In genomic region chr6:85587396-85588143, GRCm38 (mm10) we compare ENCODE assay signal across 8 mouse cellular contexts. TPM values are rescaled to one million over a fixed set of nuclear protein-coding genes. Genes with fewer than 3 reads are reported as not detected.
DNase-seq lines count a peak whose midpoint lies in the region; ATAC-seq and TF ChIP-seq lines count a peak whose summit lies in the region.

Gene Alms1 (plus strand): TSS chr6:85587531.

- peak within 1 kb of the TSS; percentile 71 for H3K9ac ChIP-seq in CH12.LX (ENCODE audit: insufficient read depth, low read depth)
- H3K9ac ChIP-seq in forebrain, embryonic 11.5 days (ENCODE audit: low read length): peak within 1 kb of the TSS; percentile 91
- H3K9ac ChIP-seq in heart, embryonic 16.5 days (ENCODE audit: low read length): peak within 1 kb of the TSS; percentile 90
- H3K9ac ChIP-seq in liver, embryonic 15.5 days: peak within 1 kb of the TSS; percentile 81
- H3K9ac ChIP-seq in neural tube, embryonic 12.5 days: peak within 1 kb of the TSS; percentile 86

- no peak for TF ChIP-seq RAD21 in CH12.LX (IDR thresholded peaks at IDR 0.05; ENCODE audit: low read depth, low read length)

- peak; percentile 89 for DNase-seq in CH12.LX (ENCODE audit: extremely low read depth)
- DNase-seq in c-Kit-positive CD71-positive TER-119-negative erythroid progenitor cells, embryonic 14.5 days (ENCODE audit: low read depth): peak; percentile 92
- peak; percentile 99 for DNase-seq in forebrain, embryonic 11.5 days (ENCODE audit: low spot score)
- peak; percentile 96 to 99 for DNase-seq in kidney, postnatal 36 days
- DNase-seq in telencephalon, adult 2 months (ENCODE audit: low read depth, low spot score): peak; percentile 87

- no peaks in the 10 kb centered on the region for H3K36me3 ChIP-seq in CH12.LX (replicated peaks in 1 of 2; ENCODE audit: control insufficient read depth in 1 of 2, insufficient read depth in 1 of 2, low read length in 1 of 2)
- no peaks in the 10 kb centered on the region for H3K36me3 ChIP-seq in forebrain, embryonic 11.5 days (ENCODE audit: control insufficient read depth, insufficient read depth, low read length)
- no peaks in the 10 kb centered on the region for H3K36me3 ChIP-seq in heart, embryonic 16.5 days (ENCODE audit: control insufficient read depth, insufficient read depth)
- H3K36me3 ChIP-seq in liver, embryonic 15.5 days (replicated peaks): no peaks in the 10 kb centered on the region
- no peaks in the 10 kb centered on the region for H3K36me3 ChIP-seq in neural tube, embryonic 12.5 days

- H3K4me1 ChIP-seq in CH12.LX (ENCODE audit: control insufficient read depth in 1 of 2, insufficient read depth in 2 of 2): peaks cover 2 to 21% of the 10 kb centered on the region in 2 experiments; a peak in 2 of 4 replicates
- H3K4me1 ChIP-seq in forebrain, embryonic 11.5 days (replicated peaks; ENCODE audit: control insufficient read depth, insufficient read depth, low read length): peaks cover 6% of the 10 kb centered on the region; the same call in 1 of the 2 replicates
- H3K4me1 ChIP-seq in heart, embryonic 16.5 days (ENCODE audit: control insufficient read depth, insufficient read depth, low read length): peaks cover 14% of the 10 kb centered on the region
- H3K4me1 ChIP-seq in liver, embryonic 15.5 days (replicated peaks): peaks cover 24% of the 10 kb centered on the region
- H3K4me1 ChIP-seq in neural tube, embryonic 12.5 days: peaks cover 20% of the 10 kb centered on the region

- WGBS in forebrain, embryonic 11.5 days: under 1% methylated on average over 56 of the region's 59 CpGs
- under 1% methylated on average over 58 of the region's 59 CpGs for WGBS in heart, embryonic 16.5 days
- WGBS in liver, embryonic 15.5 days (ENCODE audit: insufficient replicate concordance): 0% methylated on average over 59 of the region's 59 CpGs
- WGBS in neural tube, embryonic 12.5 days: under 1% methylated on average over 55 of the region's 59 CpGs

- no peak for TF ChIP-seq EP300 in CH12.LX (IDR thresholded peaks at IDR 0.05; ENCODE audit: low read length)

- TF ChIP-seq CTCF in CH12.LX (conservative IDR thresholded peaks at IDR 0.05 in 1 of 2, IDR thresholded peaks at IDR 0.05 in 1 of 2; ENCODE audit: low read depth in 2 of 2, low read length in 2 of 2): no peak

- 0 out of 2 replicates have a peak within 1 kb of the TSS, but pooled peaks have one; percentile 34 for H3K27ac ChIP-seq in CH12.LX (ENCODE audit: insufficient read depth, low read depth)
- H3K27ac ChIP-seq in forebrain, embryonic 11.5 days (ENCODE audit: low read depth, low read length): peak within 1 kb of the TSS; percentile 80
- H3K27ac ChIP-seq in heart, embryonic 16.5 days (ENCODE audit: low read length): peak within 1 kb of the TSS; percentile 75
- H3K27ac ChIP-seq in liver, embryonic 15.5 days (replicated peaks): peak within 1 kb of the TSS; percentile 79
- H3K27ac ChIP-seq in neural tube, embryonic 12.5 days: peak within 1 kb of the TSS; percentile 85

- H3K4me3 ChIP-seq in CH12.LX (replicated peaks in 1 of 3; ENCODE audit: low read depth in 2 of 3, low read length in 2 of 3, poor library complexity in 1 of 3): peak within 1 kb of the TSS; percentile 72 to 94 (median 74)
- H3K4me3 ChIP-seq in forebrain, embryonic 11.5 days (ENCODE audit: low read depth, low read length): peak within 1 kb of the TSS; percentile 89
- H3K4me3 ChIP-seq in heart, embryonic 16.5 days (ENCODE audit: low read length): peak within 1 kb of the TSS; percentile 93
- peak within 1 kb of the TSS; percentile 82 for H3K4me3 ChIP-seq in liver, embryonic 15.5 days (replicated peaks)
- peak within 1 kb of the TSS; percentile 89 for H3K4me3 ChIP-seq in neural tube, embryonic 12.5 days

- peaks cover 11% of the 10 kb centered on the region for H3K27me3 ChIP-seq in CH12.LX (replicated peaks)
- no peaks in the 10 kb centered on the region for H3K27me3 ChIP-seq in forebrain, embryonic 11.5 days (ENCODE audit: control insufficient read depth, insufficient read depth, low read length)
- H3K27me3 ChIP-seq in heart, embryonic 16.5 days (ENCODE audit: control insufficient read depth, insufficient read depth, low read length): no peaks in the 10 kb centered on the region
- H3K27me3 ChIP-seq in liver, embryonic 15.5 days: peaks cover 12% of the 10 kb centered on the region; the same call in 1 of the 2 replicates
- H3K27me3 ChIP-seq in neural tube, embryonic 12.5 days (replicated peaks): no peaks in the 10 kb centered on the region

- no peaks in the 10 kb centered on the region for H3K9me3 ChIP-seq in CH12.LX (replicated peaks; ENCODE audit: low read length)
- H3K9me3 ChIP-seq in forebrain, embryonic 11.5 days (ENCODE audit: control insufficient read depth, low read length): no peaks in the 10 kb centered on the region
- H3K9me3 ChIP-seq in heart, embryonic 16.5 days (replicated peaks; ENCODE audit: control insufficient read depth, low read length): no peaks in the 10 kb centered on the region
- H3K9me3 ChIP-seq in liver, embryonic 15.5 days (replicated peaks): no peaks in the 10 kb centered on the region
- no peaks in the 10 kb centered on the region for H3K9me3 ChIP-seq in neural tube, embryonic 12.5 days

- peak within 1 kb of the TSS; percentile 95 for H3K4me2 ChIP-seq in CH12.LX (ENCODE audit: insufficient read depth, low read depth, poor library complexity, severe bottlenecking)
- peak within 1 kb of the TSS; percentile 65 for H3K4me2 ChIP-seq in forebrain, embryonic 11.5 days (ENCODE audit: low read depth, low read length, severe bottlenecking)
- peak within 1 kb of the TSS; percentile 93 for H3K4me2 ChIP-seq in heart, embryonic 16.5 days (ENCODE audit: low read depth, low read length)
- H3K4me2 ChIP-seq in liver, embryonic 15.5 days: peak within 1 kb of the TSS; percentile 84
- H3K4me2 ChIP-seq in neural tube, embryonic 12.5 days (replicated peaks): peak within 1 kb of the TSS; percentile 75

- in situ Hi-C loops in CH12.LX (cut with MboI; ENCODE audit: low pct_ligation_motif_present, low pct_unique_long_range_greater_than_20kb, low sequenced_read_pairs): loop anchor here (25.0 kb wide), 1 partner anchor 325 kb away; the partner anchor contains the start of genes Nat8f1, Nat8f4 and Tprkb

- TF ChIP-seq POLR2A in CH12.LX (IDR thresholded peaks at IDR 0.05; ENCODE audit: low read depth, low read length): peak; percentile 67

- H3K79me2 ChIP-seq in CH12.LX (replicated peaks; ENCODE audit: control insufficient read depth, extremely low read depth, insufficient read depth, poor library complexity, severe bottlenecking): peaks cover 7% of the 10 kb centered on the region

- dilution Hi-C loops in CH12.LX (cut with MboI; ENCODE audit: extremely low pct_ligation_motif_present, extremely low pct_unique_long_range_greater_than_20kb, low sequenced_read_pairs): no loop called here

- peak; percentile 98 for ATAC-seq in forebrain, embryonic 11.5 days (replicated peaks; ENCODE audit: low FRiP score)
- peak; percentile 97 for ATAC-seq in heart, embryonic 16.5 days (replicated peaks; ENCODE audit: extremely low read depth, insufficient read depth, low FRiP score)
- ATAC-seq in liver, embryonic 15.5 days (ENCODE audit: insufficient read depth): peak; percentile 92
- ATAC-seq in neural tube, embryonic 12.5 days (ENCODE audit: low FRiP score, low read depth): peak; percentile 96

TF ChIP-seq in CH12.LX, 34 proteins besides CTCF, POLR2A, EP300 and RAD21 (continues in another document):
- TF ChIP-seq NELFE (IDR thresholded peaks at IDR 0.05; ENCODE audit: low read depth, low read length) (peak; percentile 58; the same call in 1 of the 2 replicates), MXI1 (IDR thresholded peaks at IDR 0.05; ENCODE audit: low read depth, low read length) (peak; percentile 90), ZMIZ1 (IDR thresholded peaks at IDR 0.05; ENCODE audit: low read depth, low read length) (no peak), HCFC1 (IDR thresholded peaks at IDR 0.05; ENCODE audit: low read depth, low read length) (peak; percentile 58), MAX (IDR thresholded peaks at IDR 0.05; ENCODE audit: low read length) (peak; percentile 83), SMC3 (IDR thresholded peaks at IDR 0.05; ENCODE audit: low read depth, low read length) (no peak), IRF4 (IDR thresholded peaks at IDR 0.05; ENCODE audit: low read depth, low read length) (0 out of 2 replicates have a peak, but pooled peaks have one; percentile 7), CHD2 (IDR thresholded peaks at IDR 0.05; ENCODE audit: low read length) (peak; percentile 78), PAX5 (IDR thresholded peaks at IDR 0.05; ENCODE audit: low read length) (no peak), MEF2A (IDR thresholded peaks at IDR 0.05; ENCODE audit: borderline replicate concordance, low read depth, low read length) (0 out of 2 replicates have a peak, but pooled peaks have one; percentile 11), BHLHE40 (IDR thresholded peaks at IDR 0.05; ENCODE audit: low read depth, low read length) (peak; percentile 26; the same call in 1 of the 2 replicates), MAFK (IDR thresholded peaks at IDR 0.05; ENCODE audit: insufficient replicate concordance, low read length) (no peak), ELF1 (IDR thresholded peaks at IDR 0.05; ENCODE audit: low read depth, low read length) (peak; percentile 54; the same call in 1 of the 2 replicates), TCF12 (IDR thresholded peaks at IDR 0.05; ENCODE audit: low read depth, low read length) (peak; percentile 35; the same call in 1 of the 2 replicates), MAZ (IDR thresholded peaks at IDR 0.05; ENCODE audit: low read depth, low read length) (peak; percentile 70; the same call in 1 of the 2 replicates), UBTF (IDR thresholded peaks at IDR 0.05; ENCODE audit: low read depth, low read length) (peak; percentile 72; the same call in 1 of the 2 replicates), E2F4 (IDR thresholded peaks at IDR 0.05; ENCODE audit: insufficient replicate concordance, low read depth, low read length) (peak; percentile 97), TBP (conservative IDR thresholded peaks at IDR 0.05; ENCODE audit: low read depth, low read length) (no peak), POLR2AphosphoS2 (IDR thresholded peaks at IDR 0.05; ENCODE audit: low read depth, low read length) (no peak), KAT2A (IDR thresholded peaks at IDR 0.05; ENCODE audit: insufficient replicate concordance, low read length) (0 out of 2 replicates have a peak, but pooled peaks have one; percentile 45), SIN3A (IDR thresholded peaks at IDR 0.05; ENCODE audit: low read length) (peak; percentile 93)

RNA-seq across cellular contexts. Expression of gene Alms1, which starts in this region (rescaled TPM):
- total RNA-seq in CH12.LX (2012; rRNA removed) (3.6 and 3.9 TPM in 2 replicates), CH12.LX (2014; rRNA removed) (2.3 and 2.4 TPM in 2 replicates)
- 2.5 and 2.8 TPM in 2 replicates for polyA plus RNA-seq in CH12.LX (2012; ENCODE audit: insufficient read length, low read depth)
- 11.8 and 13.5 TPM in 2 replicates for polyA plus RNA-seq in forebrain, embryonic 11.5 days (2014; fragmentation: Nextera tagmentation; extraction: Ambion mirVana)
- 2.5 TPM in 2 replicates for polyA plus RNA-seq in heart, embryonic 16.5 days (2015; fragmentation: Nextera tagmentation; extraction: Ambion mirVana)
- polyA plus RNA-seq in liver, embryonic 15.5 days (2015; fragmentation: Nextera tagmentation; extraction: Ambion mirVana): 1.5 and 1.9 TPM in 2 replicates
- polyA plus RNA-seq in neural tube, embryonic 12.5 days (2016; fragmentation: Nextera tagmentation; extraction: Ambion mirVana): 5.9 and 6.7 TPM in 2 replicates

Comparison
In these comparisons a context has a peak if more than half of its experiments do, and no peak if none do; other contexts are left out.
1. Peak in every context shown above with its lines: DNase-seq, ATAC-seq, H3K4me3 ChIP-seq and H3K27ac ChIP-seq.
2. H3K27ac ChIP-seq: peak in every context shown above with its lines; median percentile 85 in neural tube, embryonic 12.5 days; 80 in forebrain, embryonic 11.5 days; 79 in liver, embryonic 15.5 days; 75 in heart, embryonic 16.5 days; 34 in CH12.LX.